Mouse (Mus musculus): ENCODE measurements at regions not wholly inside any gene's neighbourhood (a gene's known extent, or its start where the extent isn't known, plus 50 kb on each side); places are given as distances from the start of the nearest gene placed in this dataset.

GRCm38 (mm10) chr3:34330970-34331888, 250.1 kb upstream of the Dnajc19 start:
- Histone ChIP-seq H3K27ac (no peak overlapping the region), H3K27me3 (replicated peaks) (no peaks in the 10 kb centered on the region), H3K4me1 (no peaks in the 10 kb centered on the region), H3K36me3 (no peaks in the 10 kb centered on the region), H3K9me3 (no peaks in the 10 kb centered on the region), H3K4me3 (replicated peaks) (no peak overlapping the region), H3K4me2 (no peak overlapping the region), H3K9ac (no peak overlapping the region)
- 33% methylated on average over 22 of the region's 22 CpGs for WGBS
- ATAC-seq (ENCODE audit: insufficient read depth, low FRiP score, low read depth) = no peak

GRCm38 (mm10) chr3:34328865-34329264, 247.7 kb upstream of the Dnajc19 start:
- Histone ChIP-seq H3K4me3 (replicated peaks) (no peak overlapping the region), H3K9me3 (no peaks in the 10 kb centered on the region), H3K9ac (no peak overlapping the region), H3K27me3 (replicated peaks) (no peaks in the 10 kb centered on the region), H3K4me1 (no peaks in the 10 kb centered on the region), H3K36me3 (no peaks in the 10 kb centered on the region), H3K27ac (no peak overlapping the region), H3K4me2 (no peak overlapping the region)
- 36% methylated on average over 2 of the region's 2 CpGs for WGBS
- no peak for ATAC-seq (ENCODE audit: insufficient read depth, low FRiP score, low read depth)

DNA sequence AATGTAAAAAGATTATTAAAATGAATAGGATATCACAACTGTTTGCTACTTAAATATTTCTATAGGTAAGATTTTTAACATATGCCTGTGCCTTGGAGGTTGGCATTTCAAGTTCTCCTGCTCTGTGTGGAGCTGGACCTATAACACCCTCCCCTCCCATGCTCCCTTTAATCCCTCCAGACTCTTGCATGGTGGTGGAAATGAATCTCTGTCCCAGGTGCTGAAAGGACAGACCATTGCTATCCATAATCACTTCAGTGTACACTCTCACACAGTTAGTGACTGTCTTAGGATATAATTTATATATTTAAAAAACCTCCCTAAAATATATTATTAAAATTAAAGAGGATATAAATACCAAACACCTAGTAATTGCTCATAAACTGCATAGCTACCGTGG, 244.5 kb upstream of the Dnajc19 start:
- no peaks in the 10 kb centered on the region for H3K27me3 ChIP-seq (replicated peaks)

DNA sequence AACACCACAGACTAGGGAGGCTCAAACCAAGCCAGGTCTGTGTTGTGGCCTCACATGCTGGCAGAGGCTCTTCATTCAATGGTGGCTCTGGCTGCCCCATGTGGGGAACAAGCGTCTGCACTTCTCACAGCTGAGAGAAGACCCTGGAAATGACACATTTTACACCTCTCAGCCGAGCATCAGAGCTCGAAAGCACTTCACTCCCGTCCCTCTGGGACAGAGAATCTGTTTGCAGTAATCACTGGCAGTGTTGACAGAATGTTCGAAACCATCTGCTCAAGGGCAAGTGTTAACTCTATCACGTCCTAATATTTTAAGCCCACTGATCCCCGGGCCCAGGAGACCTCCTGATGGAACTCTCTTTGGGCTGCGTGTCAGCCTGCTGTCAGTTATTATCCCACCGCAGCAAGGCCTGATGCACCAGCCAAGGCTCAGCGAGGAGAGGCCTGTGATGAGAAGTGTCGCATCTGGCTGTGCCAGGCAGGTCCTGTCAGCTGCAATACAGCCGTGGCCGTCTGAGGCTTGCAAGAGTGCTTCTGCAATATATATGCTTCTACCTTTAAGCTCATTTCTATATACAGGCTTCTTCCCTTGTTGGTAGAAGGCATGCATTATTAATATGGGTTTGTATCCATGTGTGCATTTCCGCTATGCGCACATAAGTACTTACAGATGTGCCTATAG, 241.5 kb upstream of the Dnajc19 start:
- no peaks in the 10 kb centered on the region for H3K36me3 ChIP-seq
- H3K4me2 ChIP-seq = no peak overlapping the region
- no peak overlapping the region for H3K27ac ChIP-seq
- no peak overlapping the region for H3K9ac ChIP-seq
- no peaks in the 10 kb centered on the region for H3K4me1 ChIP-seq
- WGBS = 29% methylated on average over 15 of the region's 15 CpGs
- no peak overlapping the region for H3K4me3 ChIP-seq (replicated peaks)
- no peaks in the 10 kb centered on the region for H3K9me3 ChIP-seq
- no peaks in the 10 kb centered on the region for H3K27me3 ChIP-seq (replicated peaks)
- ATAC-seq (ENCODE audit: insufficient read depth, low FRiP score, low read depth) = no peak

More for the DNA sequence above, 244.5 kb upstream of the Dnajc19 start:
- ATAC-seq (ENCODE audit: insufficient read depth, low FRiP score, low read depth) = no peak
- 88% methylated on average over 1 of the region's 1 CpGs for WGBS
- no peak overlapping the region for H3K9ac ChIP-seq
- H3K4me2 ChIP-seq = no peak overlapping the region
- H3K4me3 ChIP-seq (replicated peaks) = no peak overlapping the region
- H3K27ac ChIP-seq = no peak overlapping the region
- H3K4me1 ChIP-seq = no peaks in the 10 kb centered on the region
- H3K9me3 ChIP-seq = no peaks in the 10 kb centered on the region
- H3K36me3 ChIP-seq = no peaks in the 10 kb centered on the region

- no peaks in the 10 kb centered on the region for H3K9me3 ChIP-seq
- WGBS = 85% methylated on average over 8 of the region's 8 CpGs
- H3K4me2 ChIP-seq = no peak overlapping the region
- H3K27me3 ChIP-seq (replicated peaks) = no peaks in the 10 kb centered on the region
- H3K9ac ChIP-seq = no peak overlapping the region
- no peak for ATAC-seq (ENCODE audit: insufficient read depth, low FRiP score, low read depth)
- no peak overlapping the region for H3K27ac ChIP-seq
- H3K36me3 ChIP-seq = no peaks in the 10 kb centered on the region
- H3K4me3 ChIP-seq (replicated peaks) = no peak overlapping the region
- H3K4me1 ChIP-seq = no peaks in the 10 kb centered on the region
Measured at GRCm38 (mm10) chr3:34314798-34315197, 233.7 kb upstream of the Dnajc19 start.

GRCm38 (mm10) chr3:34314393-34314792, 233.3 kb upstream of the Dnajc19 start:
- Histone ChIP-seq H3K27me3 (replicated peaks) (no peaks in the 10 kb centered on the region), H3K4me3 (replicated peaks) (no peak overlapping the region), H3K4me1 (no peaks in the 10 kb centered on the region), H3K9ac (no peak overlapping the region), H3K36me3 (no peaks in the 10 kb centered on the region), H3K4me2 (no peak overlapping the region), H3K9me3 (no peaks in the 10 kb centered on the region), H3K27ac (no peak overlapping the region)
- WGBS = 73% methylated on average over 11 of the region's 11 CpGs
- ATAC-seq (ENCODE audit: insufficient read depth, low FRiP score, low read depth) = no peak

DNA sequence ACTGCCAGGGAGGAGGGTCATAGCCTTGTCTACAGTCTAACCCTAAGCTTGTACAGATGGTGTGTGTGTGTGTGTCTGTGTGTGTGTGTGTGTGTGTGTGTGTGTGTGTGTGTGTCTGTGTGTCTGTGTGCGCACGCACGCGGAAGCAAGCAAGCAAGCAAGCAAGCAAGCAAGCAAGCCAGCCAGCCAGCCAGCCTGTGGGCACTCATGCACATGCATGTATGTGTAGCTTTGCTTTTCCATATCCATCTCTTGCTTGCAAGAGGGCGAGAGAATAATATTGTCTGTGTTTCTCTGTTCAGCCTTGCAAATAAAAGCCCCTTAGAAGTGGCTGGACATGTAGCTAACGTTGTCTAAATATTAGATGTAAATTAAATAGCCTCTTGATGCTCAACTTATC, 230.8 kb upstream of the Dnajc19 start:
- H3K36me3 ChIP-seq = no peaks in the 10 kb centered on the region
- 88% methylated on average over 6 of the region's 6 CpGs for WGBS

GRCm38 (mm10) chr3:34299637-34300036, 218.5 kb upstream of the Dnajc19 start:
- no peaks in the 10 kb centered on the region for H3K27me3 ChIP-seq (replicated peaks)
- H3K9me3 ChIP-seq = no peaks in the 10 kb centered on the region
- H3K4me1 ChIP-seq = no peaks in the 10 kb centered on the region
- H3K9ac ChIP-seq = no peak overlapping the region
- H3K4me3 ChIP-seq (replicated peaks) = no peak overlapping the region
- H3K36me3 ChIP-seq = no peaks in the 10 kb centered on the region
- WGBS = 76% methylated on average over 2 of the region's 2 CpGs
- no peak overlapping the region for H3K27ac ChIP-seq
- ATAC-seq (ENCODE audit: insufficient read depth, low FRiP score, low read depth) = no peak
- H3K4me2 ChIP-seq = no peak overlapping the region

More for the DNA sequence above, 230.8 kb upstream of the Dnajc19 start:
- no peaks in the 10 kb centered on the region for H3K9me3 ChIP-seq
- H3K4me1 ChIP-seq = no peaks in the 10 kb centered on the region
- no peak overlapping the region for H3K27ac ChIP-seq
- no peak overlapping the region for H3K9ac ChIP-seq
- no peak overlapping the region for H3K4me2 ChIP-seq
- no peak overlapping the region for H3K4me3 ChIP-seq (replicated peaks)
- ATAC-seq (ENCODE audit: insufficient read depth, low FRiP score, low read depth) = no peak
- no peaks in the 10 kb centered on the region for H3K27me3 ChIP-seq (replicated peaks)

GRCm38 (mm10) chr3:34287836-34288235, 206.7 kb upstream of the Dnajc19 start:
- no peaks in the 10 kb centered on the region for H3K4me1 ChIP-seq
- H3K9me3 ChIP-seq = no peaks in the 10 kb centered on the region
- WGBS = 53% methylated on average over 5 of the region's 5 CpGs
- H3K4me2 ChIP-seq = no peak overlapping the region
- no peak overlapping the region for H3K27ac ChIP-seq
- no peaks in the 10 kb centered on the region for H3K27me3 ChIP-seq (replicated peaks)
- no peak for ATAC-seq (ENCODE audit: insufficient read depth, low FRiP score, low read depth)
- H3K4me3 ChIP-seq (replicated peaks) = no peak overlapping the region
- no peaks in the 10 kb centered on the region for H3K36me3 ChIP-seq
- no peak overlapping the region for H3K9ac ChIP-seq

DNA sequence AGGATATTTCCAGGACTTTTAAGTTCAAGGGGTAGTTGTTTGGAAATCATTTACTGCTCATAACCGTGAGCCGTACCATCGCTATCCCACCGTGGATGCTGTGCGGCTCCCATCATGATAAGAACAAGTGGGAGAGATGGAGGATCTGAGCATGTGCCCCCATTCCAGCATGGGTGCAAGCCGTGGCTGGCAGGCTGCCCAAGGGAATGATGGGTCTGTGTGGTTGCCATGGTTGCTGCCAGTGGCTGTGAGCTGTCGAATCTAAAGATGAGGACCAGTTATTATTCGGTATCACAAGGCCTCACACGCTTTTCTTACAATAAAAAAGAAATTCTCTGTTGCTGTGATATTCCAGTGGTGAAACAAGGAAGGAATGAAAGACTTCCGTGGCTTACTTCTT, 189.0 kb upstream of the Dnajc19 start:
- Histone ChIP-seq H3K27me3 (replicated peaks) (no peaks in the 10 kb centered on the region), H3K27ac (no peak overlapping the region), H3K9ac (no peak overlapping the region), H3K4me1 (no peaks in the 10 kb centered on the region), H3K4me3 (replicated peaks) (no peak overlapping the region), H3K4me2 (no peak overlapping the region), H3K36me3 (no peaks in the 10 kb centered on the region), H3K9me3 (no peaks in the 10 kb centered on the region)
- ATAC-seq (ENCODE audit: insufficient read depth, low FRiP score, low read depth) = no peak
- 83% methylated on average over 10 of the region's 10 CpGs for WGBS

- no peak overlapping the region for H3K4me2 ChIP-seq
- no peaks in the 10 kb centered on the region for H3K27me3 ChIP-seq (replicated peaks)
- H3K9ac ChIP-seq = no peak overlapping the region
- ATAC-seq (ENCODE audit: insufficient read depth, low FRiP score, low read depth) = no peak
- 50% methylated on average over 12 of the region's 12 CpGs for WGBS
- no peak overlapping the region for H3K4me3 ChIP-seq (replicated peaks)
- no peaks in the 10 kb centered on the region for H3K4me1 ChIP-seq
- H3K27ac ChIP-seq = no peak overlapping the region
- no peaks in the 10 kb centered on the region for H3K36me3 ChIP-seq
- H3K9me3 ChIP-seq = no peaks in the 10 kb centered on the region
Measured at GRCm38 (mm10) chr3:34266462-34266861, 185.3 kb upstream of the Dnajc19 start.

GRCm38 (mm10) chr3:34264811-34265210, 183.7 kb upstream of the Dnajc19 start:
- H3K4me2 ChIP-seq = no peak overlapping the region
- no peak overlapping the region for H3K9ac ChIP-seq
- no peak overlapping the region for H3K4me3 ChIP-seq (replicated peaks)
- no peaks in the 10 kb centered on the region for H3K9me3 ChIP-seq
- WGBS = 42% methylated on average over 6 of the region's 6 CpGs
- H3K36me3 ChIP-seq = no peaks in the 10 kb centered on the region
- no peak overlapping the region for H3K27ac ChIP-seq
- H3K4me1 ChIP-seq = no peaks in the 10 kb centered on the region
- H3K27me3 ChIP-seq (replicated peaks) = no peaks in the 10 kb centered on the region
- ATAC-seq (ENCODE audit: insufficient read depth, low FRiP score, low read depth) = no peak
